Mouse (Mus musculus): ENCODE measurements around the gene Ang6. TPM values are rescaled to one million over a fixed set of nuclear protein-coding genes. Genes with fewer than 3 reads are reported as not detected.

Gene Ang6
- polyA plus RNA-seq, 1 experiment, result not detected

Other genes with a start within 250 kb of the Ang6 start
- not detected in 2 replicates for gene Gm8180, start 217.5 kb downstream of the Ang6 start, polyA plus RNA-seq (2012; ENCODE audit: insufficient read depth, insufficient read length, missing spikeins)
- not detected in 2 replicates for gene Ear1, start 126.8 kb downstream of the Ang6 start, polyA plus RNA-seq (2012; ENCODE audit: insufficient read depth, insufficient read length, missing spikeins)
- gene Ear10, start 78.7 kb downstream of the Ang6 start, polyA plus RNA-seq (2012; ENCODE audit: insufficient read depth, insufficient read length, missing spikeins), result not detected in 2 replicates
- gene Gm8113, start 76.9 kb downstream of the Ang6 start, polyA plus RNA-seq (2012; ENCODE audit: insufficient read depth, insufficient read length, missing spikeins), result not detected in 2 replicates
- gene Ang5, start 45.2 kb downstream of the Ang6 start, polyA plus RNA-seq (2012; ENCODE audit: insufficient read depth, insufficient read length, missing spikeins), result not detected in 2 replicates
- gene Ear2, start 100.4 kb upstream of the Ang6 start, polyA plus RNA-seq (2012; ENCODE audit: insufficient read depth, insufficient read length, missing spikeins), result not detected in 2 replicates
- gene Gm3327, start 121.6 kb upstream of the Ang6 start, polyA plus RNA-seq (2012; ENCODE audit: insufficient read depth, insufficient read length, missing spikeins), result not detected in 2 replicates
- not detected in 2 replicates for gene Gm8212, start 195.4 kb upstream of the Ang6 start, polyA plus RNA-seq (2012; ENCODE audit: insufficient read depth, insufficient read length, missing spikeins)
- gene 4930503E14Rik, start 211.0 kb upstream of the Ang6 start, polyA plus RNA-seq (2012; ENCODE audit: insufficient read depth, insufficient read length, missing spikeins), result not detected in 2 replicates